Mouse (Mus musculus) thymus, postnatal 0 days (tissue): ENCODE measurements around the gene Arhgap21. TPM values are rescaled to one million over a fixed set of nuclear protein-coding genes. Genes with fewer than 3 reads are reported as not detected.

Experiments used
- DNase-seq: peaks from one replicate; pipeline ENCODE4 v3.0.0-alpha.2; 2015; ENCODE audit warnings: low spot score
- polyA plus RNA-seq: library from polyadenylated mRNA; unstranded; fragments of >200 nt; fragmentation: Nextera tagmentation; extraction: Ambion mirVana; gene quantifications from 2 replicates; pipeline ENCODE4 v1.2.1, GENCODE M21; 2015

Gene Arhgap21
- polyA plus RNA-seq, 1 experiment from 2014 or later: 2.4 TPM

DNA sequence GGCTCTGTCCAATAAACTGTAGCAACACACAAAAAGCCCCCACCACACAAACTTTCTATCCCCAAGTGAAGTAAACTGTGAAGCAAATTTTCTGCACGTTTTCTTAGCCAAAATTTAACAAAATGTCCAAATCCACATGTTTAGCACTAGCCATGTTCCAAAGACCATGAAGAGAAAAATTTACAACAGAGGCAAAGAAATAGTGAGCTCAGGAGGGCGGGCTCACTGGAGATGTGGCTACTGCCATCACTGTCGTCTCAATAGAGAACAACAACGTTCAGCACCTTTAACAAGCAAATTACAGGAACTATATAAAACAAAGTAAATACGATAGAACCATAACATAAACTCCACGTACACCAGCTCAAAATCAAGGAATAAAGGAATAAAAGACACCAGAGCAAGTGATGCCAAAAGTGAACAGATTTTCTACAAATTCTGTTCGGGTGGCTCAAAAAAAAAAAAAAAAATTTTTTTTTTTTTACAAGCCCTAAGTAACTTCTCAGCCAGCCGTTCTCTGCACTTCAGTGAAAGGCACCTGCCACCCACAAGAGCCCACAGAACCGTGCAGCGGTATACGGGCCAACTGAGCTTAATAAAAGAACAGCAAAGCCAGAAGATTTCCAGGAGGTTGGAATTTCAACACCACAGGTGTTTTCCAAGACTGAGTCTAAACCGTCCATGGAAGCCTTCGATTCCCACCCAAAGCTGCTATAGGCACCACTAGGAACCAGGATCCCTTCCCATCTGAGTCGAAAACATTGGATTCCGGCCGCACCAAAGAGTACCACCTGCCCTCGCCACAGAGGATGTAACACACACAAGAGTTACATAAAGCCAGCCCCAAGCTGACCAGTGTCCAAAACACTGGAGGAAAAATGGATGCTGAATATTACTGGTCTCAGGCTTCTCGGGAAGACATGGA is 2.2 kb downstream of the Arhgap21 start:
- no peak for DNase-seq

DNA sequence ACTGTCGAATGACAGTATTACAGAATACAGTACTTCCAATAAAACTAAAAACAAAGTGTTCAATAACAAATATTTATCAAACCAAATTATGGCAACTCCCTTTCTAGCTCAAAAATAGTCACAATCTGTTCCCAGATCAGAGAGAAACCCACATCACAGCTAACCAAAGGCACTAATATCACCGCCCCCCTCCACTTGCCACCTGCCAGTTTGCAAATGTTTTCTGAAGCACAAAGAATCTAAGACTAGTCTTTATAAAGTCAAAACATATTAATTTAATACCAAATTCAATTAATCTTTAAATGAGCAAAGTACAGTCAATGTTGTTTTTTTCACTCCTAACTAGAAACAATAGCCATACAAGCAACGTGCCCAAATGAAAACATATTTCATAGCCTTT is 3.3 kb downstream of the Arhgap21 start:
- DNase-seq: no peak

DNA sequence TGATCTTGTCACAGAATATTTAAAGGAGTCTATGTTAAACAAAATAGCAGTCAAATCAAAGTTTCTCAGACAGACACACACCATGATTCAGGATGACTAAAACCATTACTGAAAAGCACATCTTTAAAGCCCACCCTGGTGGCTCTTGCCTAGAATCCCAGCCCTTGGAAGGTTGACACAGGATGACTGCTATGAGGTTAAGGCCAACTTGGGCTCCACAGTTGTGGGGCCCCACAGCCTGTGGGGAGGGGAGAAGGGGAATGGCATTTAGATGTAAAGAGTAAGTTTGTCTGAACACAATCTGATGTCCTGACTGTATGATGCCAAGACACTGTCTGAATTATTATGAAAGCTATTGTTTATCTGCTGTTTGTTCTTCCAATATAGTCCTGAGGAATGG is 4.2 kb downstream of the Arhgap21 start:
- DNase-seq: no peak

DNA sequence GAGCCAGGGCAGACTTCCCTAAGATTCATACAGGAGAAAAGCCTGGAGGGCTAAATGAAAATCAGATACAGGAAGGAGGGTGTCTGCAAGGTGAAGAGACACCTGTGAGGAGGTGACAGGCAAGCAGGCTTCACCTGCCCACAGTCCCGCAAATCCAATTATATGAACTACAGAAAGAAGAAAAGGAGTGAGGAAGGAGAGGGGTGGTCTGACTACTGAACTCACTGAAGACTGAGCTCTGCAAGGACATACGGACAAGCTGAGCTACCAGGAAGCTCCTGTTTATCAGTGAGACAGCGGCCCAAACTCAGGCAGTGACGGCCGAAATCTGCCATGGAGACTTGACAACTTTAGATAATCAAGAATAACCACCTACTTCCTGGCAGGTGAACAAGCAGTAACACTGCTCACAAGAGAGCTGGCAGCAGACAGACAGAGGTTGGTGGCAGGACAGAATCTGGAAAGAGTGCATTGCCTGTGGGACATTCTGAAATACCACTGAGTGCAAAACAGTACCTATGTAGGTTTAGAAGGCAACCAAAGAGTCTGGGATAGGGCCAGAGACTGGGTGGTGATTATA is 5.4 kb downstream of the Arhgap21 start:
- DNase-seq: no peak

DNA sequence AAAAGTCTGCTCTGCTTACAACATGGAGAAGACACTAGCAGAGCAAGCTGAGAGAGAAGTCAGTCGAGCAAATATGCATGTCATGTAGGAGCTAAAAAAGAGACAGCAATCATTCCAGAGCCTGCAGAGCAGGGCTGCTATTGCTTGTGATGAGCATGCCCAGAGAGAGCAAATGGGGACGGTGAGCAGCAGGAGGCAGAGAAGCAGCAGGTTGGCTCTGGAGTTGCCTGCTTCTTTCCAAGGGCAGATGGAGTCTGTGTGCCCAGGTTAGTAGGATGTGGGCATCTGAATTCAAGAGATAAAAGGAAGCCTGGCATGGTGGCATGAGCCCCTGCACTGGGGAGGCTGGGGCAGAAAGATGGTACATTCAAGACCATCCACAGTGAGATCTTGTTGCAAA is 6.4 kb downstream of the Arhgap21 start:
- DNase-seq: no peak

DNA sequence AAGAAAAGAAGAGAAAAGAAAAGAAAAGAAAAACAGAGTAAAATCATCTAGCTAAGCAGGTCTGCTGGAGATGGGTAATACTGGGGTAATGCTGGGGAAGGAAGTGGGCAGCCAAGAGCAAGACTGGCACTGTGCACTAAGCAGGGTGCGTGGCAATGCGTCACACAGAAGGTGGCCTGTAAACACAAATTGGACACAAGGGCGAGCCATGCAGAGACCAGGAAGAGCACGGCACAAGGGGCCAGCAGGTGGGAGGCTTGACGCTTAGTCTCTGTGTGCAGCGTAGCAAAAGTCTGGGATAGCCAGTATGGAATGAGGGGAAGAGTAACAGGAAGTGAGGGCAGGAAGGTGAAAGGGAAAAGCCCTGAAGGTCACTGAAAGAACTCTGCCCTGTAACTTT is 6.9 kb downstream of the Arhgap21 start:
- DNase-seq: no peak

DNA sequence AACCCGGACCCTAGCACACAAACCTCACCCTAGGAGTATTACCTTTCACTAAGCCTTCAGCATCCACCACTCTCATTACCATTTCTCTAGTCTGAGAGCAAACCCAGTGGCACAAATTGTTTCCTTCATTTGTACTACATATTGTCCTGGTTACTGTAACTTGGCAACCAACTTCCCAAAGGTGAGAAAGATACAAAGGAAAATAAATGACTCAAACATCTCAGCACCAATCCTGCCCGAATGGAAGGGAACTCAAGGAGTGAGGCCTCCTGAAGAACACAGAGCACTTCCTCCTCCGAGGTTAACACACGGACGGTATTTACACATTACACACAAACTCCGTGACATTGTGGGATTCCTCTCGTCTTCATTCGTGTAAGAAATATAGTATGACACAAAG is 7.4 kb downstream of the Arhgap21 start:
- no peak for DNase-seq

DNA sequence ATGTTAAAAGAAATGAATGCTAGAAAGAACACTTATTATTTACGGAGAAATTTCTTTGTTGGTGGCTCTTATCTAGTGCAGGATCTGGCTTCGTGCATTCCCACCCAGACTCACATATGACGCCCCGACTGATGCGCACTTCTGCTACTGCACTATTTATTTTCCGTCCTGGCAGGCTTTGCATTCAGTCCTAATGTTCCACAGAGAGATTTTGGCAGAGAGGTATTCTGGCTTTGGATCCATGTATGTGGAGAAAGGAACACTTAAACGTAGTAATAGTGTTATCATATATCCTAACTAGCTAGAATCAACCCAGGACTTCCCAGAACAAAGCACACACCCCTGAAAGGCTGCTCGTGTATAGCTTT is 8.0 kb downstream of the Arhgap21 start:
- no peak for DNase-seq

DNA sequence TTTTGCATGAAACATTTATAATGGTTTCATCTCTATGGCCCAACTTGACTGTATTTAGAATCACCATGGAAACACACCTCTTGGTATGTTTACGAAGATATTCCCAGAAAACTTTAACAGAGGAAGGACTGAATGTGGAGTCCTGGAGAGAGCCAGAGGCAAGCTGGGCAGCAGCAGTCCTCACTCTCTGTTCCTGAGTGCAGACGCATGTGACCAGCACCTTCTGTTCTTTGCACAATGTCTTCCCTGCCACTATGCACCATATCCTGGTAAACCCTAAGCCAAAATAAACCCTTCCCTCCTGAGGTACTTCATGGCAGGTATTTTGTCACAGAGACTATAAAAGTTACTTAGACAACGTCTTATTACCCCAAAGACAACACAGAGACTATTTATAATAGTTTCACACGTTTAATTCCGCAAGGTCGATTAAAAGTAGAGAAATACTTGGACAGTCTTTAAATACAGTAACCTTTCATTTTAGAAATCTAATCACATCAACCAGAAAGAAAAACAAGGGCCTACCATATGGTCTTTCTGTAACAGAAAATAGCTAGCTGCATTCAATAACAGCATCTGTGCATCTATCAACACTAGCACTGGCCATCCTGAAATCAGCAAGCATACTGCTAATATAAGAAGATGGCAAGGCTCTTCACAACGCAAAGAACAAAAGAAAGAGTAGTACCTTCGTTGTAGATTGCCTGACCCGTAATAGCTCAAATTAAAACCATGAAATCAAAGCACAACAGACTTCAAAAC is 8.6 kb downstream of the Arhgap21 start:
- no peak for DNase-seq

DNA sequence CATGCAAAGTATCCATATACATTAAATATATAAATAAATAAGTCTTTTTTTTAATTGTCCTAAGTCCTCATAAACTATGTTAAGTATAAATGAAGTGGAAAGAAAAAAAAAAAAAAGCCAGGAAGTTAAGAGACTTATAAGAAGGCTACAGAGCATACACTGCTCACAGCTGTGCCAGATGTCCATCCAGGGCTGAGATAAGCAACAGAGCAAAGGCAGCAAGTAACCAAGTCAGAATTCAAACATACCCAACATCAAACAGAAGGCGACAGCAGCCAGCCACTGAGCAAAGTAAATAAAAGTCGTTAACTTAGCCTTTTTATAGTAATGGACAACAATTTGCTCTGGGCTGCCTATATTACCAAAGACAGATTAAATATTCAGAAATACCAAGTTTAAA is 9.6 kb downstream of the Arhgap21 start:
- no peak for DNase-seq

DNA sequence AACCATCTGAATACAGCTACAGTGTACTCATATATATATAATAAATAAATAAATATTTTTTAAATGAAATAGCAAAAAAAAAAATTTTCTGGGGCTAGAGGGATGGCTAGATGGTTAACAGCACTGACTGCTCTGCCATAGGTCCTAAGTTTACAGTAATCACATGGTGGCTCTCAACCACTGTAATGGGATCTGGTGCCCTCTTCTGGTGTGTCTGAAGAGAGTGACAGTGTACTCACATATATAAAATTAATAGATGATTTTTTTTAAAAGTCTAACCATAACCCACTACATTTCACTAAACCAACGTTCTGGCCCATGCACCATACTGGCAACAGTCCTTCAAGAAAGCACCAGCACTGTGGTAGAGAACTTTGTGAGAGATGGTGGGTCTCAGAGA is 10.7 kb downstream of the Arhgap21 start:
- DNase-seq: no peak

DNA sequence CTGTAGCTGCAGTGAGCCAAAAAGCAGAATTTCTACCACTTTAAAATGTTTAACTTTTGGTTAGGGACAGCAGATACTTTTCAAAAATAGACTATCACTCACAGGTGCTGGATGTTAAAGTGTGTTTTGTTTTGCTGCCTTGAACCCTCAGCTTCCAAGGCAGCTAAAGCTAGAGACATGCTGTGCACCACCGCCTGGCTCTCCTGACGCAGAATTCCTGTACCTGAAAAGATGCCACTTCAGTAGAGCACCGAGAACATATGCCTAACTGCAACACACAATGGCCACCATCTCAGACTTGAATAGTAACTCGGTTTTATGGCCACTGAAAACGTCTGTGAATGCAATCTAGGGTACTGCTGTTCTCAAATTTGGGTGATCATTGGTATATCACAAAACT is 12.0 kb downstream of the Arhgap21 start:
- no peak for DNase-seq

DNA sequence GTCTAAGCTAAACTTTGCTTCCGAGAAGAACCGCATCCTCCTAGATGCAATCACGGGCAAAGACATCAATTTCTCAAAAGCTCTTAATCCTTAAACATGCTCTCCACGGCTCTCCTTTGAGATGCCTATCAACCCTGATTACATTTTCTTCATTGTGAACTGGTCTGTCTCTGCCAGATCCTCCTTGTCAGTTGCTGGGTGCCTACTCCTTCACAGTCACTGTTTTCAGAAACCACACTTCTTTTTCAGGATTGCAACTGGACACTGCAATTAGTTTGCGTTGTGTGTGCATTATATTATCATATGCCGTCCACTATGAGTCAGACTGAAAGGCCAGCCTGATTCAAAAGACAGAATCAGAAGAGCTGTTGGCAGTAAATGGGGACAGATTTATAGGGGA is 12.7 kb downstream of the Arhgap21 start:
- DNase-seq: no peak

DNA sequence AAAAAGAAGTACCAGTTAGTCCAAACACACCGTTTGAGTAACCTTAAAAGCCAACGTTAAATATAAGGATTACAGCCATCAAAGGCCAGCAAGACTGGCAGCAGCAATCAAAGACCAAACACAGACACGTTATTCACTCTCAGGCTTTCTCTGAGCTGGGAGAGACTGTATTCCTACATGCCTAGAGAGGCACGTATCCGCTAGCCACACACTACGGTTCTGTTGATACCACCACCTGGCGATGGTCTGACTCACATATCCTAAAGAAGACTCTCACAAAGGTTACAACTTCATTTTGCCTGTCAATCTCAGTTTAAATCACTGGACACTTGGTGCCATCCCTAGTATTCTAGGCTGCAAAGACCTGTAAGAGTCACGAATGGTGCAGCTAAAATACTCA is 13.3 kb downstream of the Arhgap21 start:
- DNase-seq: no peak

DNA sequence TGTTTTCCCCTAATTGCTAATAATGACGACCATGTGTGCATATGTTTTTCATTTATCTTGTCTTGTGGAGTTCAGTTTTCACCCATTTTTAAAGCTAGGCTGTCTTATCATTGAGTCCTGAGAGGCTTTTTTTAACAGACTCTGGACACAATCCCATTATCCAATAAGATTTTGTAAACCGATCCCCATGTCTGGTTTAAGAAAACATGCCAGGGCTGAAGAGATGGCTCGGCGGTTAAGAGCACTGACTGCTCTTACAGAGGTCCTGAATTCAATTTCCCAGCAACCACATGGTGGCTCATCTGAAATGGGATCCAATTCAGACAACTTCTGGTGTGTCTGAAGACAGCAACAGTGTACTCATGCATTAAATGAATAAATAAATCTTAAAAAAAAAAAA is 16.0 kb downstream of the Arhgap21 start:
- no peak for DNase-seq

DNA sequence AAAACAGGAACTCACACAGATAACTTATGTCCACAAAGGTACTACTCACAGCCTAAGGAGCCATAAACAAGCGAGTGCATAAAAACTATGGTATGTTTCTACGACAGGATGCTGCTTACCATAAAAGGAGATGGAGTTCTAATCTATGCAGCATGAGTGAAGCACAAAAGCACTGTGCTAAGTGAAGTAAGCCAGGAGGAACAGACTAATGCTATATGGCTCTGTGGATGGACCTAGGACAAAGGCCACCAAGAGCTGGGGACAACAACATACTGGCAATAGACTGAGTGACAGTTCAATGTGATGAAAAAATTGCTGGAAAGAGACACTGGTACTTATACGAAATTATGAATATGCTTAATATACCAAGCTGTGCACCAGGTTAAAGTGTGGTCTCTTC is 19.5 kb downstream of the Arhgap21 start:
- DNase-seq: no peak

DNA sequence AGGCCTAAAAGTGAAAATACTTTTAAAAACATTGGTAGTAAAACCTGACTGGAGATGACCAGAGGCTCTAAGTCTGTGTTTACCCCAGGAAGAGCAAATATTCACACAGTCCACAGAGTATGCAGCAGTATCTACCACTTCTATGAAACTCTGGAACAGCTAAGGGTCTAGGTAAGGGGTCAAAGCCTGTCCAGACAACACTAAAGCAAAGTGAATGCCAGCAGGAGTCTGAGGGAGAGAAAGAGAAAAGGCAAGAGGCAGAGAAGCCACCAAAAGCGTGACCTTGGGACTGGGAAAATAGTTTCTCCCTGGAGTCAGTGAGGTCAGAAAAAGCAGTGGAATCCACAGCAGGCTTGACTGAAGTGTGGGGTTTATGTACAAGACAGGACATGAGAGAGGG is 21.6 kb downstream of the Arhgap21 start:
- DNase-seq: no peak

DNA sequence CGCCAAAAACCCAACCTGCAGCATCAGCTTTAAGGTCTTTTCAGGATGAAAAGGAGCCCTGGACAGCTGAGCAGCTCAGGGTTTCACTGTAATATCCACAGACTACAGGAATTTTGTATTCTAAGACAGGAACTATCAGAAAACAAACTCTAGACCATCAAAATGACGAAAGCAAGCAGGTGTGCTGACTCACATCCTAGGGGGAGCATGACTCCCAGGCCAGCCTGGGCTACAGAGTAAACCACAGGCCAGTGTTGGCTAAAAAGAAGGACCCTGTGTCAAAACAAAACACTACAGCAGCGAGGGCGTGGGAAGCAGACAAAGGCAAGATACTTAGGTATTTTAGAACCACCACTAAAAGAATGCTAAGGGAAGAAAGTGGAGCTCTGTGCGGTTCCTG is 23.1 kb downstream of the Arhgap21 start:
- DNase-seq: no peak

DNA sequence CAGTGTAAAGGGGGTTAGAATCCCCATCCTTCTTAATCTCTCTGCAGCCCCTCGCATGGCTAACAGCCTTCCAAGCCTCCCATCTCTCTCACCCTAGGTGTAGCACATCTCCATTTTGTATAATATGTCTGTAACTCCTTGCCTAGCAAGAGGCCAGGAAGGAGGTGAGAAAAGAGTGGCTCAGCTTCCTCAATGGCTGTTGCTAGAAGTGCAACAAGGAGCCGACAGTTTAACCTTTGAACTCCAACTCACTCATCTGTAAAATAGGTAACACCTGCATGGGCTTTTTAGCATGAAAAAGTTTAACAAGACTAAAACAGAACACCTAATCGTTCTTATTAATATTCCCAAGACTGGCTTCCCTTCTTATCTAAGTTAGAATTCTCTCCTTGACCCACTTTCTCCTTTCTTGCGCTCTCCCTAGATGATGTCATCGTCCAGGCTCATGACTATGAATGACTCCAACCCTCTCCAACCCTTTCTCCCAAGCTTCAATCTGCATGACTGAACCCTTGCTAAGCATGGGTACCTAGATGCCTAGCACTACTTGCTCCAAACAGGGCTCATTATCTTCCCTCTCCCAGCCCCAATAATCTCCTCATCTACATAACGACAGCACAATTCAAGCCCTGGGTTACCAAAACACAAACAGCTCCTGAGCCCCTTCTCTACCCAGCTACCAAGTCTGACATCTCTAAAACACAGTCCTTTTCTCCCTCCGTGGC is 24.8 kb downstream of the Arhgap21 start:
- DNase-seq: no peak

DNA sequence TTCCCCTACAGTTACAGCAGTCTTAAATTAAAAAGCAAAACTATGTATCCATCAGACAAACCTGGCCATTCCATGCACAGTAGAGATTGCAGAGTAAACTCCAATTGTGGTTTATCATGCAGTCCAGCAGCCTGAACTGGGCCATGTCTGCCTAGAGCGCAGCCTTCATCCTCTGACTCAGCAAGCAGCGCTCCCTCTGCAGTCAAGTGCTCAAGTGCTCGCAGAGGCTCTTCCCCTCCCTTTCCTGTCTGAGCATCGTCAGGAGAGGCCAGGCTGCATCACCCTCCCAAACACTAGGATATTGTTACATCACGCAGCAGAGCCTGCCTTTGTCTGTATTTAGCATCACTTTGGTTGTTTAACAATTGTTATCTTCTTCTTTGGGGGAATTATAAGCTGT is 25.5 kb downstream of the Arhgap21 start:
- no peak for DNase-seq

DNA sequence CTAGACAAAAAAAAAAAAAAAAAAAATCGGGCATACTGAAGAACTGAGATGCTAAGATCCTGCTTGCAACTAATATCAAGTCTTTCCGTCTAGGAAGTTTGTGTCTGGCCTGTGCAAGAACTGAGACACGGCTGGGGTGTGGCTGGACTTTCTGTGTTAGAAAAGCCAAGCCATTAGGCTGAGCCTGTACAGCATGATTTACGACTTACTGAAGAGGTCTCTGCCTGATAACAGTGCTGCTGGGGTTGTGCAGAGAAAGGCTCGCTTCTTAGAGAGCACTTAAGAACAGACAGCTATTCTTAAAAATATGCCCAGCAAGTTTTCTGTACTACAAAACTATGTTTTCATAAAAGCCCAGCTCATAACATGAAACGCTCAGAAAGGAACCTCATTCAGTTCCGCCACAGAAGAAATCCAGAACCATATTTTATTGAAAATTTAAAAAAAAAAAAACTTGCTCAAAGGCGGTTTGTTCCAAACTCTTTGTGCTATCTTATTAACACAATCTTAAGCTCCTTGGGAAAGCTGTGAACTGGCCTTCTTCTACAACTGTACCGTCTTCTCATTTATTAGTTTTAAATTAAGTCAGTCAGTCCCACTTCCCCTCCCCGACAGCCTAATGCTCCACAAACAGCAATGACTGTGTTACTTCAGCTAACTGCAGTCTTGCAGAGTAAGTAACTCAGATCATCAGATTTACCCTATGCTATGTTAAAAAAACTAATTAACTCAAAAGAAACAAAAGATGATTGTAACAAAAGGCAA is 26.1 kb downstream of the Arhgap21 start:
- DNase-seq: no peak
